Mouse (Mus musculus): ENCODE results near the gene Spem1.

DNA sequence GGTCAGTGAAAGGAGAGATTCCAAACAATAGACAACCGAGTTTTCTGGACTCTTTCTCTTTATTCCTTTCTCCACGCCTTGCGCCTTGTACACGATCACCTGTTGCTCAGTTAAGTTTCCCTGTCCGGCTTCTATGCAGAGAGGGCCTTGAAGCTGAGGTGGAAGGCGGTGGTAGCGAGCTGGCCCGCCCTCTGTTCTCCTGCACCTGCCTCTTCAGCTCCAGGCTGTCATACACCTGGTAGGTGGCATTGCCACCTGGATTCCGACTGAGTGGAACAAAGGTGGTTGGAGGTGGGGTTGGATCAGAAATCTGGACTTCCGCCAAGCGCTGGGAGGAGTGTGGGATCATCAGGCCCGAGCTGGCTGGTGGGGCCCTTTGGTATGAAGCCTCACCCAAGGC lies 5.5 kb downstream of the Spem1 start:
- TF ChIP-seq POLR2A (IDR thresholded peaks at IDR 0.05; ENCODE audit: low read depth, low read length) (no peak), CTCF (IDR thresholded peaks at IDR 0.05; ENCODE audit: borderline replicate concordance, insufficient read depth, low read length) (no peak)

All from embryonic fibroblast, embryonic 13.5 days (primary cell).